Mouse (Mus musculus) MEL-GATA-1-ER (cell line): ENCODE results near the gene Mapkapk3.
"Not testable (repeated sequence)": the region's sequence is repeated elsewhere in the genome, so short reads cannot be mapped to it uniquely, and the experiment has no call there.

Experiments used
- DNase-seq: peaks from one replicate; pipeline ENCODE4 v3.0.0-alpha.2; 2012; ENCODE audit warnings: low read depth; ENCODE audit errors: extremely low read depth

Gene Mapkapk3

GRCm38 (mm10) chr9:107307099-107307872 lies 17.6 kb upstream of the Mapkapk3 start:
- DNase-seq, result no peak

- DNase-seq, result not testable (repeated sequence)
These were observed 17.0 kb upstream of the Mapkapk3 start for GRCm38 (mm10) chr9:107306673-107307072.

DNA sequence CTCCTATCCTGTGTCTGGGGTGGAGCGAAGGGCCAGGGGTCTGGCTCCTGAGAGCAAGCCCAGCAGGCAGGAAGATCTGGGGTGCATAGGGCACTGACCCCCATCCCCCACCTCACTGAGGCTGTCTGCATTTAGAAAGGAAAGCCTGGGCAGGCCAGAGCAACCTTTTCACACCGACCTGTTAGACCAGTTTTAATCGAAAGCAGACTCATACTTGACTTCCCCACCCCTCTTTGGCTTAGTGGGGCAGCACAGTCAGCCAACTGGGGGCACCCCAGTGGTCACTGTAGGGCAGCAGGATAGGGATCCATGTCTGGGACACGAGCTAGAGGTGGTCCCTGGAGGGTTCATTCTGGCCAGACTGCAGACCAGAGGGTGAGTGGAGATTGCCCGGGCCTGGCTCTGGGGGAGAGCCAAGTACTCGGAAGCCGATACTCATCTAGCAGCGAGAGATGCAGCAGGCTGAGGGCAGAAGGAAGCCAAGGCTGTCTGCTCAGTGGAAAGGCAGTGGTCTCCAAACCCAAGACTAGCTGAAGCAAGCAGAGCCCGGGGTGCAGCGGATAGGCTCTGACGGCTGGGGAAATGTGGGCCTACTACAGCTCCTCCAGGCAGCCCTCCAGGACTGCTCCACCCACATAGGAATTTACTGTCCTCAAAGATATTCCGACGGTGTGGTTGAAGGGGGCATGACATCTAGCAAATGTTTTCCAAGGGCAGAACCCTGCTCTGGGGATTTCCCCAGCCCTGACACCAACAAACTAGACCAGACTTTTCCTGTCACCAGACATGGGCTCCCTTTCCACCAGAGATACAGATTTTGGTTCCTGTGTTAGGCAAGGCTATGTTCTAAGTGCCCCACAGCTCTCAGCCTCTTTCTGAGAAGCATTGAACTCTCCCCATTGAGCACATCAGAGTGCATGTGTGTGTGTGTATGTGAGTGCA lies 16.2 kb upstream of the Mapkapk3 start:
- no peak for DNase-seq

GRCm38 (mm10) chr9:107305012-107305411 lies 15.3 kb upstream of the Mapkapk3 start:
- no peak for DNase-seq

- DNase-seq, result no peak
These were observed 14.7 kb upstream of the Mapkapk3 start for GRCm38 (mm10) chr9:107304383-107304782.

DNA sequence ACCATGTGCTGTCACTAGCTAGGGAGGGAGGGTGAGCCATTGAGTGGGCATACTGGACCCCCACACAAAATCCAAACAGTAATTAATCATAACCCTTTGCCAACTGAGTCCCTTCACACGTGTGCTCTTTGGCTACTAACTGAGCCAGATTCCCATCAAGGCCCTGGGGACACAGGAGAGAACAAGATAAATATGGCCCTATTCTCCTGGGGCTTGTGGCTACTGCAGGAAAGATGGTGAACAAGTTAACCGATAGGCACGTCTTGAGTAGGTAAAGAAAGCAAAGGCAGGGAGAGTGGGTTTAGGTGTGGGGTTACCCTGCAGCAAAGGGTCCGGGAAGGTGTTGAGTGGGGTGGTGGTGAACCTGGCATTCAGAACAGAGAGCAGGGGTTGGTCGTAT lies 14.2 kb upstream of the Mapkapk3 start:
- DNase-seq, result no peak

DNA sequence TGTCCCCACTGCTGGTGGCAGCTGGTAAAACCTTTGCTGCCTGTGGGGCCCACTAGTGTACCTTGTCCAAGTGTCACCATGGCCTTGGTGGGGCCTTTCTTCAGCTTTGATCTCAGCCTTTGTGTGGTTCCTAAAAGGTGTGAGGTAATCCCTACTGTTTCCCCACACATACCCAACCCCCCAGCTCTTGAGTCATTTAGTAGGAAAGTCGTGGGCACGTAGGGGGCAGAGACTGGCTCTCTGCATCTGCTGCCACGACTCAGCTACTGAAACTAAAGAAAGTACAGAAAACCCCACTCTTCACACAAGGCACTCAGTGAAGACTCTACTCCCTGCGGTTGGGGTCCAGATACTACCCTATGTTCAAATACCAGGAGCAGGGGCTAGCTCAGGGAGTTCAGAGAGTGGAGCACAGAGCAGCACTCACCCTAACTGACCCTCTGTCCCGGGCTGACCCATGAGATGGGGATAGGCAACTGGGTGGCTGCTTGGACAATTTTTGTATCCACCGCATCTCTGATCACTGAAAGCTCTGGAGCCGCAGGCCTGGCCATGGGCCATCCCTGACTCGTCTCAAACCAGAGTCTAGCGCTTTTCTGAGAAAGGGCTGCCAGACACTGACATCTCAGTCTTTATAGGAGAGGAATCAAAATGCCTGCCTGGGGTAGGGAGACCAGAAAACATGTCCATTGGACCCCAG lies 13.6 kb upstream of the Mapkapk3 start:
- no peak for DNase-seq

DNA sequence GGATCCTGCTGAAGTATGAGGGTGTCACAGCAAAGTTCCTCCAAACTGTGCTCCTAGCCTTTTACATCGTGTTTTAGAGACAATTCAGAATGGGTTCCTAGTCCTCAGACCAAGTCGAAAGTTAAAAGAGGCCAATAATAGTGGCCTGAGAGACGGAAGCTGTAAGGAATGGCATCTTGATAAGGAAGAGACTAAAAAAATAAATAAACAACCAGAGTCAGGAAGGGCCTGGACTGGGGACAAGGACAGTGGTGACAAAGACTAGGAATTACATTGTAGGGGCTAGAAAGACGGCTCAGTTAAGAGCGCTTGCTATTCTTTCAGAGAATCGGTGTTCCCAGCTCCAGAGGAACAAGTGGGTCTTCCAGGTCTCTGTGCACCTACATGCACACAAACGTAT lies 12.9 kb upstream of the Mapkapk3 start:
- no peak for DNase-seq

- DNase-seq, result no peak
These were observed 12.1 kb upstream of the Mapkapk3 start for GRCm38 (mm10) chr9:107301554-107302331.

DNA sequence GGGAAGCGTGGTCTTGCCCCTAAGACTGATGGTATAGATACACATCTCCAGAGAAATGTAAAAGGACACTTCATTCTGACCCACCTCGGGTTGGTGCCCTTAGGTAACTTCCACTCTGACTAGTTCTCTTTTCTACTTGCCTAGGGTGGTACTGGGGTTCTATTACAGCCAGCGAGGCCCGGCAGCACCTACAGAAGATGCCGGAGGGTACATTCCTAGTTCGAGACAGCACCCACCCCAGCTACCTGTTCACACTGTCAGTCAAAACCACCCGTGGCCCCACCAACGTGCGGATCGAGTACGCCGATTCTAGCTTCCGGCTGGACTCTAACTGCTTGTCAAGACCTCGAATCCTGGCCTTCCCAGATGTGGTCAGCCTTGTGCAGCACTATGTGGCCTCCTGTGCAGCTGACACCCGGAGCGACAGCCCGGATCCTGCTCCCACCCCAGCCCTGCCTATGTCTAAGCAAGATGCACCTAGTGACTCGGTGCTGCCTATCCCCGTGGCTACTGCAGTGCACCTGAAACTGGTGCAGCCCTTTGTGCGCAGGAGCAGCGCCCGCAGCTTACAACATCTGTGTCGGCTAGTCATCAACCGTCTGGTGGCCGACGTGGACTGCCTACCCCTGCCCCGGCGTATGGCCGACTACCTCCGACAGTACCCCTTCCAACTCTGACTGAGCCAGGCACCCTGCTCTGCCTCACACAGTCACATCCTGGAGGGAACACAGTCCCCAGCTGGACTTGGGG lies 10.7 kb upstream of the Mapkapk3 start:
- DNase-seq, result no peak

GRCm38 (mm10) chr9:107299783-107300182 lies 10.1 kb upstream of the Mapkapk3 start:
- no peak for DNase-seq

DNA sequence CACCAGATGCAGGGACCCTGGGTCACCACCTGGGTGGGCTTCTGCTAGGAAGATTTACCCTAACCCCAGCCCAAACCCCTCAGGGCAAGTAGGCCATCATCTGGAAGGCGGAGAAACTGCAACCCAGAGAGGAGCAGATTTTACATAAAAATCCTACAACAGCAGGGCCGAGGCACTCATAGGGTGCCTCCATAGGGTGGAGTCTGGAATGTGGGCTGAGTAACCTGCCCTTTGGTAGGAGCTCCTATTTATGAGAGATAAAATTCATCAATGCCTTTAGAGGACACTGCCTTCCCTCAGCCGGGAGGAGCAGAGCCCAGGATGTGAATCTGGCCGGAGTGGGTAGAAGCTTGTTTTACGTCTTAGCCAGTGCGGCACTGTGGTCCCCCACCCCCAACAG lies 9.2 kb upstream of the Mapkapk3 start:
- no peak for DNase-seq

- DNase-seq, result no peak
These were observed 8.5 kb upstream of the Mapkapk3 start for GRCm38 (mm10) chr9:107298059-107298780.

DNA sequence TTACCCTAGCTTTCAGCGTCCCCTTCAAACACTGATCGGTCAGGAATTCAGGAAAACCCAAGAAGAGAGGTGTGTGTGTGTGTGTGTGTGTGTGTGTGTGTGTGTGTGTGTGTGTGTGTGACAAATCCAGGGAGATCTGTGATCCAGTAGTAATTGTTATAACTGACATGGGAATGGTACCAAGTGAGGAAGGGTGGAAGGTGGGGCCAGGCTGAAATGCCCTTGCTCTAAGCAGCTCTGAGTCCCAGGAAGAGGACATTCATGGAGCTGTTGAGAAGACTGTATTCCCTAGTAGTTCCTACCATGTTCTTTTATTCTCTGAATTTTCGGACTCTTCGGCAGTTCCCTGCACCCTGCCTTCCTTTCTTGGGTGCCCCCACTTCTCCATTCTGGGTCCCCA lies 8.0 kb upstream of the Mapkapk3 start:
- no peak for DNase-seq

DNA sequence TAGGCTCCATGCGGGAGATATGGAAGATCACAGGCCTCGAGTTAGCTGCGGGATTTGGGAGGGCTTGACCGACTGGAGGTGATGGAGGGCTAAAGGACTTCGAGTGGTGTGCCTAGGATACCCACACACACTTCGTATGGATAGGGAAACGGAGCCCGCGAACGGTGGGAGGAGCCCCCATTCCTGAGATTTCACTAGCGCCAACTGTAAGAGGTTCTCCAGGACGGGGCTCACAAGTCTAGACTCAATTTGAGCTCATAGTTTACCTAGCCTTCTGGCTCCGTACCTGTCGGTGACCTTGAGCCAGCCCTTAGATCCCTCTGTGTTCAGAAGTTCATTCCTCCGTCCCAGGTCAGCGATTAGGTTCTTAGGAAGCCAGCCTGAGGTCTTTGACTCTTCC lies 7.4 kb upstream of the Mapkapk3 start:
- no peak for DNase-seq

DNA sequence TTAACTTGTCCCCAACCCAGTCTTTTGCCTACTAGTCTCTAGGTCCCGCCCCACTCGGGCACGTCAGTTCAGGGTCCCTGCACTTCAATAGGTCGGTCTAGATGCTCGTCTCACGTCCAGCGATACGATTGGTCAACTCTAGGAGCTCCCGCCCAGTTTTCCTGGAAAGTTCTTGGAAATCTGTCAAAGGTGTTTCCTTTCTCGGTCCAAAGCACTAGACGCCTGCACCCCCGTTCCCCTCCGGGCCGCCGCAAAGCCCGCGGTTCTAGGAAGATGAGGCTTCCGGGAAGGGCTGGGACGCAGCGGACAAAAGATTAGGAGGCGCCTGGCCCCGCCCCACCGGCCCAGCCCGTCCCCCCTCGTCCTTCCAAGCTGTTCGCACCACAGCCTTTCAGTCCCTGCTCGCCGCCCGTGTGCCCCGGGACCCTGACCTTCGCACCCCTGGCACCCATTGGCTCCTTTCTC lies 6.9 kb upstream of the Mapkapk3 start:
- DNase-seq, result peak; percentile 97

DNA sequence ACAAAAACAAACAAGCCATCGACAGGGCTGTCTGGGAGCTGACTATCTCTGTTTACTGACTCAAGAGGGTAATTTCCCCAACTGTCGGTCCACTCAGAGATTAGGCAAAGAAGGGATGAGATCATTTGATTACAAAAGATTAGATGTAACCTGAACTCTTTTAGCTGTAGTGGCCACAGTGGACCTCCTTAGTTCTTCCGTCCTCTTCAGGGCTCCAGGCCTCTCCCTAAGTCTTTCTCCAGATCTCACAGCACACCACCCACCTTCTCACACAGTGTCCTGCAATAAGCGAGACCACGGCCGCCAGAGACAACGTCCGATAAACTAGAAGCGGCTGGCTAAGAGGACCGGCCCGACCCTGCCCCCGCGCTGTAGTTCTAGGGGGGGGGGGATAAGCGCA lies 6.4 kb upstream of the Mapkapk3 start:
- DNase-seq, result no peak

DNA sequence AAGGTAGTCTGAATTCAATTTTAAA lies 6.2 kb upstream of the Mapkapk3 start, which contains the start of gene Cish:
Cish (plus strand) TSS at position 11 of the 25 bp plus-strand sequence.
- DNase-seq, result no peak

GRCm38 (mm10) chr9:107295616-107296015 lies 5.9 kb upstream of the Mapkapk3 start:
- DNase-seq, result no peak

GRCm38 (mm10) chr9:107294249-107294648 lies 4.6 kb upstream of the Mapkapk3 start:
- no peak for DNase-seq
